Mouse (Mus musculus) heart, postnatal 36 days (tissue): ENCODE results near the gene Adgrg1. TPM values are rescaled to one million over a fixed set of nuclear protein-coding genes. Genes with fewer than 3 reads are reported as not detected.

Source experiments
- DNase-seq, 2 experiments: peaks; one replicate each; pipeline ENCODE4 v3.0.0; 2021 to 2022
- intact Hi-C: fragments of 180-260 bp; cut with DNase I; formaldehyde crosslinking; loops from one replicate; pipeline ENCODE4 v1.15.1; 2025
- total RNA-seq, 2 experiments: library from RNA; stranded (reverse); gene quantifications; 2 replicates each; pipeline ENCODE4 v1.2.3; 2021

Adgrg1 gene
- 10 to 100 TPM; 42.5 to 62.0 TPM for total RNA-seq

- intact Hi-C loops: no loop called here
- DNase-seq: no peak
These were observed at the start of gene Adgrg1 for GRCm38 (mm10) chr8:94974467-94975165. TSS of gene Adgrg1 (plus strand) at chr8:94974751.

DNA sequence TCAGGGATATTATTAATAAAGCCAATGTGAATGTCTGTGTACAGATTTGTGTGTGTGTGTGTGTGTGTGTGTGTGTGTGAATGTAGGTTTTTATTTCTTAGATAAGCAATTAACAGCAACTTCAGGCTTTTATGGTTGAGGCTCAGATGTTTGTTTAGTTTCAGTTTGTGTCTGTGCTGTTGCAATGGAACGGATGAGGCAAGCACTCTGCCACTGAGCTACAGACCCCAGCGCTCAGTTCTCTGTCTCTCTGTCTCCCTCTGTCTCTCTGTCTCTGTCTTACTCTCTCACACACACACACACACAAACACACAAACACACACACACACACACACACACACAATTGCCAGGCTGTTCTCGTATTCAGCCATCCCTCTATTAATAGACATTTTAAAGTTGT lies 46.3 kb upstream of the Adgrg1 start:
- intact Hi-C loops: no loop called here
- DNase-seq: no peak

- DNase-seq: no peak
- intact Hi-C loops: no loop called here
These were observed 40.6 kb upstream of the Adgrg1 start for GRCm38 (mm10) chr8:94933918-94934317.

DNA sequence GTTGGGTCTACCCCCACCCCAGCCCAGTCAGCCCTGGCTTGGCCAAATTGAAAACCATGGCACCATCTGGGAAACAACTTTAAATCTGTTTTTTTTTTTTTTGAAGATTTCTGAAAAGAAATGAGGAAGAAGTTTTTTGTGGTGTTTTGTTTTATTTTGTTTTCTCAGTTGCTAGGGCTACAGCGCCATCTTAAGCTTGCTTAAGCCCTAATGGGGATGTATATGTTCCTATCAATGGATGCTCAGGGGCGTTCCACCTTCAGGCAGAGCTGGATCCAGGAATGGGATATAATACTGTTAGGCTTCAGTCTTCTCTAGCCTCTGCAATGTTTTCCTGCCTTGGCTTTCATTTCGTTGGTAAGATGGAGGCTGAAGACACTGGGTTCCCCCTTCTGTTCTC lies 39.4 kb upstream of the Adgrg1 start:
- no peak for DNase-seq
- intact Hi-C loops: no loop called here

DNA sequence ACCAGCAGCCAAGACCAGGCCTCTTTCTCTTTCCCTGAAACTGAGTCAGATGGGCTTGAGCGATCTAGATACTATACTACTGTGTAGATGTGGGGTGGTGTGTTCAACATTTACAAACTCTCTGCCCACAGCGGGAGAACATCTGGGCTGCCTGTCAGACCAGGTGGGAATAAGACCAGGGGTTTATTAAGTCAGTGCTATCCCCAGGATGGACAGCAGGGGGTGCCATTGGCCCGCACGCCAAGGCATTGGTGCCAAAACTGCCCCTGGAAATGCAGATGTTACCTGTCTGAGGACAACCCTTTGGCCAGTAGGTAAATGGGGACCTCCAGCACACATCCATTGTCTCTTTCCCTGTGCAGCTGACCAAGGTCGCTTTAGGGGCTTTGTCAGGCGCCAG lies 32.0 kb upstream of the Adgrg1 start:
- intact Hi-C loops: loop anchor here (2.0 to 10.0 kb wide), 3 partner anchors 262 to 362 kb away; partner anchors contain the start of gene Cngb1
- DNase-seq: peak; percentile 71 to 78

DNA sequence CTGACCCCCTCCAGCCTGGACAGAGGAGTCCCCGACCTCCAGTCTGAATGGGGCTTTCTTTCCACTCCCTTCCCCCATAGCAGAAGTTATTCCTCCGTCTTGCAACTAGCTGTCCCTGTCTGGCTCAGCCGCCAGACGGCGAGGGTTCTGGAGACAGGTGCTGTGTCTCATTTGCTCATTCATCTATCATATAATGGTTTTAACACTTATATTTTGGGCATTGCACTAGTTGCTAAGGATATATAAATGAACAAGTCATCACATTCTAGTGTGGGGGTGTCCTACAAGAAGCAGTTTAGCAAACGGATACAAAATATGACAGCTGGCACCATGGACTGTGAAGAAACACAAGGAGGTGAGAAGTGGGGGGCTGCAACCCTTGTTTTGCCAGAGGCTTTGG lies 29.4 kb upstream of the Adgrg1 start:
- intact Hi-C loops: loop anchor here (10.0 kb wide), 1 partner anchor 360 kb away; the partner anchor contains the start of gene Cngb1
- no peak for DNase-seq

GRCm38 (mm10) chr8:94948421-94948820 lies 26.1 kb upstream of the Adgrg1 start:
- no peak for DNase-seq
- intact Hi-C loops: loop anchor here (10.0 kb wide), 1 partner anchor 356 kb away; the partner anchor contains the start of gene Cngb1

DNA sequence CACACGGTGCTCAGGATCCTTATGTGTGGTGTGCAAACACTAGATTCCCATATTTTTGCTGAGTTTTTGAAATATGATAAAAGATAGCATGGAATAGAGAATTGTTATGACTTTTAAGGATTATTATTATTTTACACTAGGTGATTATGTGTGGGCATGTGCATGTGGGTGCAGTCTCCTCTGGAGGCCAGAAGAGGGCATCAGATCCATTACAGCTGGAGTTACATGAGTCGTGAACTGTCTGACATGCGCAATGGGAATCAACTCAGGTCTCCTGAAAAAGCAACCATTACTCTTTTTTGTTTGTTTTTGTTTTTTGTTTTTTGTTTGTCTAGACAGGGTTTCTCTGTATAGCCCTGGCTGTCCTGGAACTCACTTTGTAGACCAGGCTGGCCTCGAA lies 25.5 kb upstream of the Adgrg1 start:
- DNase-seq: no peak
- intact Hi-C loops: loop anchor here (10.0 kb wide), 1 partner anchor 356 kb away; the partner anchor contains the start of gene Cngb1

DNA sequence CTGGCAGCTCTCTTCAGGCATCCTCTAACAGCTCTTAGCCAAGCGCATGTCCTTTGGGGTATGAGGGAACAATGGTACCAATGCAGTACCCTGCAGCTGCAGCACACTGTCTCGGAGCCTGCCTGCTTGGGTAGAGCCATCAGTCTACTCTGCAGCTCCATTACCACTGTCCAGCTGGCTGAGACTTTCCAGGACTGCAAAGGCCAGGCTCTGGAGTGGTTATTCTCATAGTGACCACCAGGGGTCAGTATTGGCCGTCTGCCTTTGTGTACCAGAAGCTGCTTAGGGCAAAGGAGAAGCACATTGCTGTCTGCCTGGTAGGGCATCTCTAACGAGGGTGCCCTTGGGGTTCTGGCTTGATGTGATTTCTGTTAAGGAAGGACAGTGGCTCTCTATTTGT lies 24.5 kb upstream of the Adgrg1 start:
- peak; percentile 71 to 77 for DNase-seq
- intact Hi-C loops: loop anchor here (1.0 to 5.0 kb wide), 4 partner anchors 51 to 149 kb away; no protein-coding TSS in a partner anchor

GRCm38 (mm10) chr8:94950458-94950857 lies 24.1 kb upstream of the Adgrg1 start:
- DNase-seq: no peak
- intact Hi-C loops: loop anchor here (1.0 to 5.0 kb wide), 4 partner anchors 51 to 149 kb away; no protein-coding TSS in a partner anchor

GRCm38 (mm10) chr8:94952086-94952485 lies 22.5 kb upstream of the Adgrg1 start:
- DNase-seq: no peak

GRCm38 (mm10) chr8:94953624-94954367 lies 20.8 kb upstream of the Adgrg1 start:
- intact Hi-C loops: loop anchor here (5.0 kb wide), 1 partner anchor 114 kb away; no protein-coding TSS in a partner anchor

More at GRCm38 (mm10) chr8:94952086-94952485, 22.5 kb upstream of the Adgrg1 start:
- intact Hi-C loops: loop anchor here (5.0 kb wide), 1 partner anchor 115 kb away; no protein-coding TSS in a partner anchor

DNA sequence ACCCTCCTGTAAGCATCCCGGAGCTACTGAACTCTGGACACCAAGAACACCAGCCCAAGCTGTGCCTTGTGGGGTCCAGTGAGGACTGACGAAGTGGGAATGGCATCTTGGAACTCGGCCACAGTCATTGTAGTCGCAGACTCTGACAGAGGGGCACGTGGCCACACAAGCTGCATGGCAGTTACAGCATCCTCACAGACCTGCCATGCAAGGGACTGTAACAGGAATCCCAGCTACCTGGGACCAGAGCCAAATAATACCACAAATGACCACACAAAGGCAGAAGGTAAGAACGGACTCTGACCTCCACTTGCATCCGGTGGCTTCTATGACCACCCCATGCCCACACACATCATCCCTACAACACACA lies 20.2 kb upstream of the Adgrg1 start:
- no peak for DNase-seq
- intact Hi-C loops: loop anchor here (5.0 kb wide), 1 partner anchor 113 kb away; no protein-coding TSS in a partner anchor

More at GRCm38 (mm10) chr8:94953624-94954367, 20.8 kb upstream of the Adgrg1 start:
- no peak for DNase-seq

GRCm38 (mm10) chr8:94954921-94955758 lies 19.4 kb upstream of the Adgrg1 start:
- intact Hi-C loops: loop anchor here (5.0 kb wide), 1 partner anchor 112 kb away; no protein-coding TSS in a partner anchor
- DNase-seq: peak; percentile 33 to 45

GRCm38 (mm10) chr8:94956078-94956574 lies 18.4 kb upstream of the Adgrg1 start:
- intact Hi-C loops: no loop called here
- no peak for DNase-seq

GRCm38 (mm10) chr8:94962201-94962600 lies 12.3 kb upstream of the Adgrg1 start:
- intact Hi-C loops: no loop called here
- no peak for DNase-seq

- intact Hi-C loops: no loop called here
- no peak for DNase-seq
These were observed 9.7 kb upstream of the Adgrg1 start for GRCm38 (mm10) chr8:94964828-94965227.

DNA sequence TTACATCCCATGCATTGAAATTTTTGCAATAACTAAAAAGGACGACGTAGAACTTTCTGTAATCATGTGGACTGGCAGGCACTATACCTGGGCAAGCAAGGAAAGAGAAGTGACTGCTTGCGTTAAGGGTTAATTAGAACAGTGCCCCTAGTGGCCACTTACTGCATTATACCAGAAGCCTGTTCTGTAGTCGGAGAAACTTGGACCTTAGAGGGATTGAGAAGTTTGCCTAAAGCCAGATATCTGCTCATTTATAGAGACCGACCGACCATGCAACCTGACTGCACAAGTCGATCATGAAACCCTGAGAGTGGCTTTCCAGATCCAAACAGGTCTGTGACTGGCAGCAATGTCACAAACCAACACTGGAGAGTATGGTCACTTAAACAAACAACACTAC lies 8.0 kb upstream of the Adgrg1 start:
- intact Hi-C loops: no loop called here
- DNase-seq: peak in 1 of 2 experiments; percentile 19

- DNase-seq: peak in 1 of 2 experiments; percentile 12
- intact Hi-C loops: no loop called here
These were observed 7.5 kb upstream of the Adgrg1 start for GRCm38 (mm10) chr8:94967071-94967470.

- peak in 1 of 2 experiments; percentile 39 for DNase-seq
- intact Hi-C loops: no loop called here
These were observed 7.0 kb upstream of the Adgrg1 start for GRCm38 (mm10) chr8:94967554-94967953.
